Mouse (Mus musculus) spleen, adult 2 months (tissue): Measurements from ENCODE around the gene Rasgef1c. TPM values are rescaled to one million over a fixed set of nuclear protein-coding genes. Genes with fewer than 3 reads are reported as not detected.

Source experiments
- DNase-seq, 2 experiments: peaks; one replicate each; pipeline versions ENCODE4 v3.0.0 to v3.0.0-alpha.2; 2012 to 2021; ENCODE audit warnings: low spot score in 2 of 2, low read depth in 1 of 2
- H3K27ac ChIP-seq: fragments of 200-500 bp; 2 replicates; pipeline ENCODE4 v1.5.1; 2012; ENCODE audit warnings: low read length, inconsistent platforms; ENCODE audit not compliant: insufficient read depth
- H3K27me3 ChIP-seq: fragments of 200-500 bp; 2 replicates; pipeline ENCODE4 v1.6.1; 2012; ENCODE audit warnings: mild to moderate bottlenecking, moderate library complexity, low read length, inconsistent platforms; ENCODE audit not compliant: control insufficient read depth, insufficient read depth
- H3K36me3 ChIP-seq: fragments of 200-500 bp; 2 replicates; pipeline ENCODE4 v1.6.1; 2012; ENCODE audit warnings: mild to moderate bottlenecking, low read length, inconsistent platforms; ENCODE audit not compliant: control insufficient read depth, insufficient read depth
- H3K4me1 ChIP-seq: fragments of 200-500 bp; 2 replicates; pipeline ENCODE4 v1.6.1; 2011; ENCODE audit warnings: inconsistent platforms; ENCODE audit not compliant: control insufficient read depth, insufficient read depth, insufficient read length
- H3K4me3 ChIP-seq: fragments of 200-500 bp; 2 replicates; pipeline ENCODE4 v1.5.1; 2011; ENCODE audit warnings: mild to moderate bottlenecking, inconsistent platforms; ENCODE audit not compliant: insufficient read depth, insufficient read length; ENCODE audit errors: extremely low read depth
- CTCF ChIP-seq: fragments of 200-500 bp; IDR thresholded peaks from 2 replicates; pipeline ENCODE4 v1.5.1; 2011; ENCODE audit warnings: mild to moderate bottlenecking, inconsistent platforms; ENCODE audit not compliant: insufficient read depth, insufficient read length, insufficient replicate concordance; ENCODE audit errors: extremely low read depth
- POLR2A ChIP-seq: fragments of 200-500 bp; IDR thresholded peaks from 2 replicates; pipeline ENCODE4 v1.6.1; 2011; ENCODE audit warnings: low read depth, low read length, inconsistent platforms
- WGBS: fragments of 180-500 bp; shearing (Covaris S2); methylation state at CpG from one replicate; pipeline ENCODE4 v1.1.7; 2018; 5-methylcytosine and 5-hydroxymethylcytosine counted together
- polyA plus RNA-seq: library from polyadenylated mRNA; depleted of rRNA; stranded (reverse); fragments of >200 nt; gene quantifications from 2 replicates; pipeline ENCODE4 v1.2.3, GENCODE M21; 2012

Gene Rasgef1c
- polyA plus RNA-seq, 1 experiment, result 0.25 TPM

DNA sequence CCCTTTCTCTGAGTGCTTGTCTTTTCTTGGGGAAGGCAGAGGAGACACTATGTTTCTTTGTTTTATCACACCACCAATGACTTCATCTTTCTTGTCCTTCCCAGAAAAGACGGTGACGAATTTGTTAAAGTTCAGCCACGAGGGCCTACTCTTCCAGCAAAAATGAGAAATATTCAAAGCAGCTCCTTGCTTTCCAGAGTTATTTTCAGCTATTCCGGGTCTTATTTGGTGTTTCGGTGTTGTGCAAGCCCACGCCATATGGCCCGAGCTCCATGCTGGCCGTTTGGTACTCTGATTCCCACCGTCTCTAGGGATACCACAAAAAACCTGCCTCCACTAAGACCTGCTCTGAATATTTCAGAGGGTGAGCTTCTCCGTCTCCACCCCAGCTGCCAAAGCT is 32.7 kb downstream of the Rasgef1c start:
- TF ChIP-seq POLR2A (no peak), CTCF (no peak)
- no peak overlapping the region for H3K4me3 ChIP-seq
- H3K36me3 ChIP-seq, result no peaks in the 10 kb centered on the region
- DNase-seq, result no peak
- WGBS, result 86% methylated on average over 10 of the region's 10 CpGs
- H3K4me1 ChIP-seq, result no peaks in the 10 kb centered on the region
- H3K27me3 ChIP-seq, result no peaks in the 10 kb centered on the region
- H3K27ac ChIP-seq, result no peak overlapping the region

- 83% methylated on average over 9 of the region's 9 CpGs for WGBS
Observed at GRCm38 (mm10) chr11:49936458-49936857, 34.8 kb downstream of the Rasgef1c start.

GRCm38 (mm10) chr11:49937779-49938178 is 36.1 kb downstream of the Rasgef1c start:
- Histone ChIP-seq H3K27ac (no peak overlapping the region), H3K4me1 (no peaks in the 10 kb centered on the region), H3K4me3 (no peak overlapping the region), H3K27me3 (no peaks in the 10 kb centered on the region), H3K36me3 (no peaks in the 10 kb centered on the region)
- TF ChIP-seq CTCF (no peak), POLR2A (no peak)
- no peak for DNase-seq
- 93% methylated on average over 6 of the region's 6 CpGs for WGBS

More at GRCm38 (mm10) chr11:49936458-49936857, 34.8 kb downstream of the Rasgef1c start:
- H3K4me1 ChIP-seq, result no peaks in the 10 kb centered on the region
- H3K4me3 ChIP-seq, result no peak overlapping the region
- DNase-seq, result no peak
- no peak for TF ChIP-seq CTCF
- no peak for TF ChIP-seq POLR2A
- no peaks in the 10 kb centered on the region for H3K36me3 ChIP-seq
- no peaks in the 10 kb centered on the region for H3K27me3 ChIP-seq
- no peak overlapping the region for H3K27ac ChIP-seq

GRCm38 (mm10) chr11:49938258-49939164 is 36.9 kb downstream of the Rasgef1c start:
- H3K27ac ChIP-seq, result no peak overlapping the region
- no peaks in the 10 kb centered on the region for H3K4me1 ChIP-seq
- no peaks in the 10 kb centered on the region for H3K27me3 ChIP-seq
- TF ChIP-seq POLR2A (no peak), CTCF (no peak)
- 71% methylated on average over 4 of the region's 4 CpGs for WGBS
- no peak overlapping the region for H3K4me3 ChIP-seq
- DNase-seq, result no peak
- no peaks in the 10 kb centered on the region for H3K36me3 ChIP-seq

GRCm38 (mm10) chr11:49942841-49943240 is 41.2 kb downstream of the Rasgef1c start:
- 58% methylated on average over 4 of the region's 4 CpGs for WGBS
- no peak overlapping the region for H3K27ac ChIP-seq
- TF ChIP-seq POLR2A (no peak), CTCF (no peak)
- H3K4me3 ChIP-seq, result no peak overlapping the region
- no peaks in the 10 kb centered on the region for H3K36me3 ChIP-seq
- no peak for DNase-seq
- H3K27me3 ChIP-seq, result no peaks in the 10 kb centered on the region
- no peaks in the 10 kb centered on the region for H3K4me1 ChIP-seq

DNA sequence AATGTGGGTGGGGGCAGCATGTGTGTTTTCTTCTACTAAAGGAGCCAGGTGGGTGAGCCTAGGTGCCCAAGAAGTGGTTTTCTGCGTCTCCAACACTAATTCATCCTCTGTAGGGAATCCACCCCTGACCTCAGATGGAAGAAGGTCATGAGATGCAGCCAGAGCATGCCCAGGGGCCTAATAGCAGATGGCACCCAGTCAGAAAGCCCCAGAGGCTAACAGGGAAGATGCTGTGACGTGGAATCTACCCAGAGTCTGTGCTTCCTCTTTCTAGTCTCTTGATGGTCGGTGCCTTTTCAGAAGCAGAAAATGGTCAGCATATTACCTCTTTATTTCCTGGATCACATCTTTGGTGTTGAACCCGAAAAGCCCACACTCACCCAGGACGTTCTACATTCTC is 42.3 kb downstream of the Rasgef1c start:
- WGBS, result 47% methylated on average over 5 of the region's 5 CpGs
- H3K4me1 ChIP-seq, result no peaks in the 10 kb centered on the region
- no peak for DNase-seq
- H3K27me3 ChIP-seq, result no peaks in the 10 kb centered on the region
- no peak overlapping the region for H3K27ac ChIP-seq
- no peak overlapping the region for H3K4me3 ChIP-seq
- no peaks in the 10 kb centered on the region for H3K36me3 ChIP-seq
- TF ChIP-seq CTCF (no peak), POLR2A (no peak)

DNA sequence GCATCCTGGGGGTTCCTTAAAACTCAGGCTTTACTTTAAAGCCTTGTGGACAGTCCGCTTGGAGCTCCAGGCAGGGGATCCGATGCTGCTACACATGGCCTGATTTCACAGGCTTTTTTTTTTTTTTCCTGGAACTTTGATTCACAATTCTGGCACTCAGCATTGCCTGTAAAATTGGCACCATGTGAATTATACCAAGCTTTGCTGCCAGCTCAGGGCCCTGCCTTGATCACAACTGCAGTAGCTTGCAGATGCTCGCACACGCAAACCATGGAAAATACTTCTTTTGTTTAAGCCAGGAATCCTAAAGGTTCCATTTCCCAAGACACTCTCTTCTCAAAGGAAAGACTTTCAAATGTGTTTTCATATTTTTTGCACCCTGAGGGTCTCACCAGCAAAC is 44.1 kb downstream of the Rasgef1c start:
- Histone ChIP-seq H3K27me3 (no peaks in the 10 kb centered on the region), H3K4me3 (no peak overlapping the region), H3K36me3 (no peaks in the 10 kb centered on the region), H3K4me1 (no peaks in the 10 kb centered on the region), H3K27ac (no peak overlapping the region)
- 91% methylated on average over 4 of the region's 4 CpGs for WGBS
- TF ChIP-seq POLR2A (no peak), CTCF (no peak)
- no peak for DNase-seq
